Mouse (Mus musculus): Measurements from ENCODE around the gene Clstn1.

DNA sequence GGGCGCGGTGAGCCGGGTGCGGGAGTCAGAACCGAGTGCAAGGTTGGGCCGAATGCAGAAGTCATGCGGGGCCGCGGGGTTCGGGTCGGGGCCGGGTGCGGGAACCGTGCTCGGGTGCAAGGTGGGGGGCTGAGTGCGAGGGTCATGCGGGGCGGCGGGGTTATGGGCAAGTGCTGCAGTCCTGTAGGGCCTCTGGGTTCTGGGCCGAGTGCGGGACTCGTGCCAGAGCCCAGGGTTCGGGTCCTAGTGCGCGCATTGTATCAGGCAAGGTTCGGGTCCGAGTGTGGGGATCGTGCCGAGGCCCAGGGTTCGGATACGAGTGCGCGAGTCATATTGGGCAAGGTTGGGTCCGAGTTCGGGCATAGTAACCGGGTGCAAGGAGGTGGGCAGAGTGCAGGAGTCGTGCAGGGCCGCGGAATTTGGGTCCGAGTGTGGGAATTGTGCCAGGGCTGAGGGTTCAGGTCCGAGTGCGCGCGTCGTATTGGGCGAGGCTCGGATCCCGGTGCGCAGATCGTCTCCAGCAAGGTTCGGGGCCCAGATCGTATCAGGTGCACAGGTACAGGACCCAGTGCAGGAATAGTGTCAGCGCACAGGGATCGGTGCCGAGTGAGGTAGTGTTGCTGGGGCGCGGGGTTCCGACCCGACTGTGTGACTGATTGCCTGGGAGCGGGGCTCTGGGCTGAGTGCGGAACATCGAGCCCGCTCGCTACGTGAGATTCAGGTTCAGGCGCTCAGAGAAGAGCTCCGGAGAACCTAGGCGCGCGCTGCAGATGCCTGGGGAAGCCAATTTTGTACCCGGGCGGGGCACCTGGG is 721 bp downstream of the Clstn1 start:
- TF ChIP-seq POLR2A (IDR thresholded peaks at IDR 0.05; ENCODE audit: insufficient read depth, low read depth, low read length) (no peak), EP300 (IDR thresholded peaks at IDR 0.05; ENCODE audit: insufficient read depth, low read depth, low read length) (no peak), CTCF (IDR thresholded peaks at IDR 0.05) (no peak)

All from heart, adult 2 months (tissue).